Mouse (Mus musculus) adipocyte (in vitro differentiated cells): ENCODE data around the gene Nif3l1.

Source experiments
- DNase-seq: peaks from one replicate; pipeline ENCODE4 v3.0.0-alpha.2; 2016; ENCODE audit warnings: low spot score

Gene Nif3l1

DNA sequence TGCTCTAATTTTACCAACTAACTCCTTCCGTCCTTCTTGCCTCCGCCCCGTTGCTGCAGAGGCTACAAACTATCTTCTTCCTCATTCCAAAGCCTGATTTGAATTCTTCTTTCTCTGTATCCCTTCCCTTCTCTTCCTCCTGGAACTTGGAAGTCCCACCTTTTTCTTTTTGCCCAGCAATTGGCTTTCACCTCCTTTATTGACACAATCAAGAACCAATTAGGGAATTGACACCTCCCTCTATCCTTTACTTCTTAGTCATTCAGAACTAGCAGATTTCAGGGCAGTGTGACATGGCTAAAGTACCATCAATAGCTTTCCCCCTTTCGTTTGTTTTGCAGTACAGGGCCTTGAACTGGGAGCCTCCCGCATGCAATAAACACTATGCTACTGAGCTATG, 13.2 kb downstream of the Nif3l1 start:
- no peak for DNase-seq

- peak; percentile 25 for DNase-seq
Observed at GRCm38 (mm10) chr1:58458867-58459266, 13.9 kb downstream of the Nif3l1 start.

GRCm38 (mm10) chr1:58460566-58460965, 15.6 kb downstream of the Nif3l1 start:
- DNase-seq: no peak

DNA sequence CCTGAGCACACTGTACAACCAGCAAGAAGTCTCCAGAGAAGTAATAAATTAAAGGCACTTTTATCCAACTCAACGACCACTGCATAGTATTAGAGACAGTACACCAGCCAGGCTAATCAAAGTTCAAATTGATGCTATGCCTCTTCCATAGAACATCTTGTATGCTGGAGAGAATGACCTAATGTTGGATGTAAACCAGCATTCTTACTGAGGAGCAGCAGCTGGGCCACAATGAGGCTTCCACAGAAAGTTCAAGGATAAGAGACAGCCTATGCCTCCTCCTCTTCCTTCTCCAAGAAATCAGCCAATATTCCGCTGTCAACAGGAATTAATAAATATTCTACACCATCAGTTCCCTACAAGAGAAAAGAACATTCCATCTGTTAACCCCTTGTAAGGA, 19.0 kb downstream of the Nif3l1 start:
- no peak for DNase-seq

GRCm38 (mm10) chr1:58465042-58465441, 20.1 kb downstream of the Nif3l1 start:
- no peak for DNase-seq

DNA sequence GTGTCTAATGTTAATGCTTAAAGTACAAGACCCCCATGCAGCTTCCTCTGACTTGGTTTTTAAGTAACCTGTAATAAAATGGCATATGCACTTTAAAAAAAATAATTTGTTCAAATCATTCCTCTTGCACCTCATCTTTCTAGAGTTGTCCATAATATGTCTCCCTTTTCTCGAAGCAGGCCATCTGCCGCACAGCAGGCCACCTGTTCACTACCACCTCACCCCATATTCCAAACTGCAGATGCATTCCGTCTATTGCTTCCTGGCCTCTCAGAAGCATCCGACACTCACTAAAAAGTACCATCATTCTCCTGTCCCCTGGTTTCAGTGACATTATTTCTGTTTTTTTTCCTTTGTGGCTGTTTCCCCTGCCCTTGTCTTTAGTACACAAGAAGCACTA, 20.6 kb downstream of the Nif3l1 start:
- no peak for DNase-seq

GRCm38 (mm10) chr1:58475662-58476061, 30.7 kb downstream of the Nif3l1 start:
- no peak for DNase-seq

DNA sequence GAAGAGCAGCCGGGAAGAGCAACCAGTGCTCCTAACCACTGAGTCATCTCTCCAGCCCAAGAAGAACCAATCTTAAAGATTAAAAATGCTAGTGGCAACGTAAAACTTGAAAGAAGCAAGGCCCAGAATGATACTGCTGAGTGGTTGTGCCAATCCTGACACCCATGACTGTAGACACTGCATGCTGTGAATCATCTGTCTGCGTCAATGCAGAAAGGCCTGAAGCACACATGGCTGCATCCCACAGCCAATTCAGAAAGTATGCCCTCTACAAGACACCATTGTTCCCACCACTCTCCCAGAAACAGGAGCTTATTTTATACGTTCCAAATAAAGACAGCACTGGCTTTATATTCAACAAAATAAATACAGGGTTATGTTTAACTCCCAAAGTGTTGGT, 37.7 kb downstream of the Nif3l1 start:
- no peak for DNase-seq

DNA sequence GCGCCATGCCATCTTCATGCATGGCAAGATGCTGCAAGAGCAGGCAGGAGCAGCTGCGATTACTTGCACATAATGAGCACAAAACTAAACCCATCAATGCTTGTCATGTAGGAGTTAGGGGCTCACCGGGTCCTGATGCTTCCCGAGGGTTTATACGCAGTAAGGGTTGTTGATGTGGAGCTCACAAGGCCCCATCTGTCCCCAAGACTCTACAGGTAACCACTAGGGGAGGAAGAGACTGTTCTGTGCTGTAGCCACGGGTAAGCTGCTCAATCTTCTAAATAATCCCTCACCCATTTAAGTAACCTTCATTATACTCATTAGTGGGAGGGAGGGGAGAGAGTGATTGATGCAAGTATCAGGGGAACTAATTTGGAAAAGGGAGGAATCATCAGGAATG, 50.7 kb downstream of the Nif3l1 start:
- DNase-seq: no peak

DNA sequence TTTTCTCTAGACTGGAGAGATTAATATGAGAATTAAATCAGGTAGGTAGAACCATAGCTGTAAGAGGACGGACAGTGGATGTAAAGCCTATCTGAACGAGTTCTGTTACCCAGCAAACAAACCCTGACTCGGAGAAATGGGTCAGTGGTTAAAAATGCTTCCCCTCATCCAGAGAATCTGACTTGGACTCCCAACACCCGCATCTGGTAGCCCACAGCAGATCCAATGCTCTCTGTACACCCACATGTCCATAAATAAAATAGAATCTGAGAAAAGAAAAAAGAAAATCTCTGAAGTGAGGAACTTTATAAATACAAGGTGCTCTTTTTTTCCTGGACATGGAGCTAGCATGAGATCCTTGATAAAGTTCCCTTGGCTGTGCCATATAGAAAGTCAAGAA, 52.7 kb downstream of the Nif3l1 start:
- no peak for DNase-seq

DNA sequence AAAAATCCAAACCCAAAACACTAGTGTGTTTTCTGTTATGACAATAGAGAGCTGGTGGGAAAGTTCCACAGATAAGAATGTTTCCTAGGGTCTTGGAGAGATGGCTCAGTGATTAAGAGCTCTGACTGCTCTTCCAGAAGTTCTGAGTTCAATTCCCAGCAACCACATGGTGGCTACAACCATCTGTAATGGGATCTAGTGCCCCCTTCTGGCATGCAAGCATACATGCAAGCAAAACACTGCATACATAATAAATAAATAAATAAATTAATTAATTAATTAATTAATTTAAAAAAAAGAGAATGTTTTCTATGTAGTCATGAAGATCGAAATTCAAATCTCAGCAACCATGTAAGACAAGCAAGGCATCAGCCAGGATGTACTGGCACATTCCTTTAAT, 53.8 kb downstream of the Nif3l1 start:
- no peak for DNase-seq

GRCm38 (mm10) chr1:58503134-58503533, 58.2 kb downstream of the Nif3l1 start:
- DNase-seq: no peak

- peak; percentile 8 for DNase-seq
Observed at GRCm38 (mm10) chr1:58503793-58504370, 58.9 kb downstream of the Nif3l1 start.

- peak; percentile 95 for DNase-seq
Observed at GRCm38 (mm10) chr1:58504577-58505254, 59.8 kb downstream of the Nif3l1 start, which contains the start of gene Orc2. TSS of gene Orc2 (minus strand) at chr1:58505109.

DNA sequence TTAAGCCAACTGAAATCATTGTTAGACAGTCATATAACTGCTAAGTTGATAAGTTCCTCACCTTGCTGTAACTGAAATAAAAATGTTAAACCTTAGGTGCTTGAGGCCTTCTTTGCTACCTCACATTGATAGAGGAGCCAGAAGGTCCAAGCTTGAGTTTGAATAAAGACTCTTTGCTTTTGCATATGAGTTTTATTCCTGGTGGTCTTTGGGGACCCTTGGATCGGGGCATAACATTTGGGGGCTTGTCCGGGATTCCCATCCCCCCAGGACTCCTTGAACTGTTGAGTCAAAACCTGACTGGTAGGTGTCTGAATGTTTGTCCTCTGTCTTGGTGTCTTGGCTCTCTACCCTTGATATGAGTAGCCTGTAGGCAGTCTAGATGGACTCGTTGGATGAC, 62.3 kb downstream of the Nif3l1 start:
- no peak for DNase-seq
